Mouse (Mus musculus): Measurements from ENCODE around the gene Rpe65.

The Rpe65 gene

GRCm38 (mm10) chr3:159598875-159599274 lies at the start of gene Rpe65:
Gene Rpe65 (plus strand): TSS chr3:159599175.
- DNase-seq (ENCODE audit: low read depth, low spot score), result no peak

GRCm38 (mm10) chr3:159550224-159550623 lies 48.8 kb upstream of the Rpe65 start:
- no peak for DNase-seq (ENCODE audit: low read depth, low spot score)

- DNase-seq (ENCODE audit: low read depth, low spot score), result no peak
Observed at GRCm38 (mm10) chr3:159614977-159615376, 16.0 kb downstream of the Rpe65 start.

- no peak for DNase-seq (ENCODE audit: low read depth, low spot score)
Observed at GRCm38 (mm10) chr3:159621026-159621425, 22.1 kb downstream of the Rpe65 start.

- DNase-seq (ENCODE audit: low read depth, low spot score), result no peak
Observed at GRCm38 (mm10) chr3:159624010-159624409, 25.0 kb downstream of the Rpe65 start.

- peak; percentile 14 for DNase-seq (ENCODE audit: low read depth, low spot score)
Observed at GRCm38 (mm10) chr3:159660741-159661140, 61.8 kb downstream of the Rpe65 start.

GRCm38 (mm10) chr3:159663333-159663732 lies 64.4 kb downstream of the Rpe65 start:
- no peak for DNase-seq (ENCODE audit: low read depth, low spot score)

Measured in skeletal muscle tissue, adult 2 months (tissue).